Mouse (Mus musculus) bone marrow macrophage, adult 2 months (primary cell): ENCODE measurements around the gene Mpped2. TPM values are rescaled to one million over a fixed set of nuclear protein-coding genes. Genes with fewer than 3 reads are reported as not detected.
A peak's percentile ranks its signal among the peaks of the same experiment; 100 is the strongest.

ENCODE experiments used
- H3K27ac ChIP-seq: 2 replicates; pipeline ENCODE4 v1.5.1; 2012; ENCODE audit warnings: low read depth, low read length; ENCODE audit not compliant: insufficient read depth
- H3K4me1 ChIP-seq: 2 replicates; pipeline ENCODE4 v1.6.1; 2012; ENCODE audit warnings: low read length; ENCODE audit not compliant: control insufficient read depth, insufficient read depth
- H3K4me3 ChIP-seq: 2 replicates; pipeline ENCODE4 v1.5.1; 2012; ENCODE audit warnings: mild to moderate bottlenecking, low read length, moderate library complexity; ENCODE audit not compliant: insufficient read depth
- CTCF ChIP-seq: IDR thresholded peaks from 2 replicates; pipeline ENCODE4 v1.5.1; 2012; ENCODE audit warnings: low read depth, mild to moderate bottlenecking, low read length, moderate library complexity
- POLR2A ChIP-seq: IDR thresholded peaks from 2 replicates; pipeline ENCODE4 v1.6.1; 2012; ENCODE audit warnings: mild to moderate bottlenecking, low read depth, low read length, borderline replicate concordance
- polyA plus RNA-seq: library from polyadenylated mRNA; stranded (reverse); fragments of >200 nt; gene quantifications from 2 replicates; pipeline ENCODE4 v1.2.4, GENCODE M21; 2012; ENCODE audit not compliant: missing spikeins, insufficient read depth, insufficient read length

The Mpped2 gene
- polyA plus RNA-seq, 1 experiment = not detected

GRCm38 (mm10) chr2:106679720-106680455 lies 13.2 kb upstream of the Mpped2 start:
- H3K4me3 ChIP-seq = no peak overlapping the region
- TF ChIP-seq POLR2A = no peak
- TF ChIP-seq CTCF = no peak
- H3K27ac ChIP-seq = no peak overlapping the region
- H3K4me1 ChIP-seq = no peaks in the 10 kb centered on the region

- H3K27ac ChIP-seq = no peak overlapping the region
- TF ChIP-seq CTCF = no peak
- no peaks in the 10 kb centered on the region for H3K4me1 ChIP-seq
- H3K4me3 ChIP-seq = no peak overlapping the region
Observed at GRCm38 (mm10) chr2:106683185-106683831, 9.8 kb upstream of the Mpped2 start.

GRCm38 (mm10) chr2:106683832-106684231 lies 9.2 kb upstream of the Mpped2 start:
- H3K27ac ChIP-seq = no peak overlapping the region
- TF ChIP-seq POLR2A (no peak), CTCF (no peak)
- H3K4me1 ChIP-seq = no peaks in the 10 kb centered on the region
- H3K4me3 ChIP-seq = no peak overlapping the region

GRCm38 (mm10) chr2:106691753-106692363 lies 1.2 kb upstream of the Mpped2 start:
- Histone ChIP-seq H3K4me1 (no peaks in the 10 kb centered on the region), H3K27ac (no peak overlapping the region), H3K4me3 (no peak overlapping the region)
- TF ChIP-seq CTCF (no peak), POLR2A (no peak)

- H3K4me3 ChIP-seq = no peak overlapping the region
- TF ChIP-seq POLR2A (no peak), CTCF (no peak)
- H3K4me1 ChIP-seq = no peaks in the 10 kb centered on the region
- H3K27ac ChIP-seq = no peak overlapping the region
Observed at GRCm38 (mm10) chr2:106692405-106692782, 675 bp upstream of the Mpped2 start.

GRCm38 (mm10) chr2:106693702-106694566 lies 865 bp downstream of the Mpped2 start:
- Histone ChIP-seq H3K4me3 (peak overlapping the region; percentile 20; the same call in 1 of the 2 replicates), H3K4me1 (no peaks in the 10 kb centered on the region), H3K27ac (no peak overlapping the region)
- TF ChIP-seq POLR2A (no peak), CTCF (no peak)

GRCm38 (mm10) chr2:106694567-106694885 lies 1.5 kb downstream of the Mpped2 start:
- H3K27ac ChIP-seq = no peak overlapping the region
- H3K4me1 ChIP-seq = no peaks in the 10 kb centered on the region
- no peak overlapping the region; the same call in 1 of the 2 replicates for H3K4me3 ChIP-seq
- TF ChIP-seq CTCF = no peak
- TF ChIP-seq POLR2A = no peak

GRCm38 (mm10) chr2:106694886-106695733 lies 2.0 kb downstream of the Mpped2 start:
- Histone ChIP-seq H3K4me3 (no peak overlapping the region), H3K4me1 (no peaks in the 10 kb centered on the region), H3K27ac (no peak overlapping the region)
- TF ChIP-seq CTCF (no peak), POLR2A (no peak)

GRCm38 (mm10) chr2:106695734-106696022 lies 2.6 kb downstream of the Mpped2 start:
- no peak overlapping the region for H3K4me3 ChIP-seq

GRCm38 (mm10) chr2:106696372-106696771 lies 3.3 kb downstream of the Mpped2 start:
- Histone ChIP-seq H3K27ac (no peak overlapping the region), H3K4me1 (no peaks in the 10 kb centered on the region), H3K4me3 (no peak overlapping the region)
- TF ChIP-seq POLR2A (no peak), CTCF (no peak)

More at GRCm38 (mm10) chr2:106695734-106696022, 2.6 kb downstream of the Mpped2 start:
- TF ChIP-seq POLR2A = no peak
- TF ChIP-seq CTCF = no peak
- no peaks in the 10 kb centered on the region for H3K4me1 ChIP-seq
- no peak overlapping the region for H3K27ac ChIP-seq
